Mouse (Mus musculus) cerebellum, postnatal 25 days (tissue): ENCODE measurements around the gene Spns3.

Source experiments
- DNase-seq, 2 experiments: peaks; one replicate each; pipeline ENCODE4 v3.0.0; 2021; ENCODE audit warnings: mixed read lengths in 2 of 2

The Spns3 gene

DNA sequence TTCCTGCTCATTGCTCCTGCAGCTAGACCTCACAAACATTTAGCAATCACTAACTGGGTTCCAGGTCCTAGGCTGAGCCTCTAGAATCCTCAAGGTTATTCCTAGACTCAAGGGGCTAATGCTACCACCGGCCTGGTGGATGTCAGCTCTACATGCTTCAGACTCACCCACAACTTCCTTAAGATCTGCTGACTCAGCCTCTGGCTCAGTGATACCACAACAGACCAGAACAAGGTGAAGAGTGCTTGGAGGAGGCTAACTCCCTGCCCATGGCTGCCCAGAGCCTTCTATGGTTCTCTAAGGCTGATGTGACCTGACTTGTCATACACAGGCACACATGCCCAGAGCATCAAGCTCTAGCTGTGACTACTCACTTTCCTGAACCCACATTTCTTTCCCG lies 70.8 kb downstream of the Spns3 start:
- DNase-seq = no peak

DNA sequence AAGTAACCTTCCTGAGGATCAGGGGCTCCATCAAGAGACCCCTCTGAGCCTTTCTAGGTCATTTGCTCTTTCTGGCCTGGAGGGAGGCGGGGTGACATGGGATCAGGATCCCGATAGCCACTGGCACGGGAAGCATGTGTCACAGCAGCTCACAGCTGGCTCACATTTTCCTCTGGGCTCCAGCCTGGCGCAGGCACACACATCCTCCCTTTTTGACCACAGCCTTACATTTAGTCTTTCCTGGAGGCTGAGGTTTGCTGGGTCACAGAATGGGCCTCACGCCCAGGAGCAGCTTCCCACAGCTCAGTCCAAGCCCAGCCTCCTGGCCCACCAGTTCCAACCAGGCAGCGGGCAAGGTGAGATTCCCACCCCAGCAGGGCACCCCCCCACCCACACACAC lies 72.1 kb downstream of the Spns3 start:
- no peak for DNase-seq

DNA sequence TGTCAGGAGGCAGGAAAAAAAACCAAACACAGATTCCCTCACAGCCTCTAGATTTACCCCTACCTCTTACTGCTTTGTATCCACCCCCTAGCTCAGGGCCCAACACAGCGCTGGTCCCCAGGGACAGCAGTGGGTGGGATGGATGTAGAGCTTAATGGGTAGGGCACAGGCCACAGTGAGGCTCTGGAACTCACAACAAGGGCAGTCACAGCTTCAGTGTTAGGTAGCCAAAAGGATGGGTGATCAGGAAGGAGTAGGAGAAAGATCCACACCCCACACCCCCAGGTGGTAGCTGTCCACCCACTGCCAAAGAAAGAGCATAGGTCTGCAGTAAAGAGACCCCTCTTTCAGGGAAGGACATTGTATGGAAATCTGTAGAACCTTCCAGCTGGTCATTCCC lies 72.7 kb downstream of the Spns3 start:
- DNase-seq = no peak

DNA sequence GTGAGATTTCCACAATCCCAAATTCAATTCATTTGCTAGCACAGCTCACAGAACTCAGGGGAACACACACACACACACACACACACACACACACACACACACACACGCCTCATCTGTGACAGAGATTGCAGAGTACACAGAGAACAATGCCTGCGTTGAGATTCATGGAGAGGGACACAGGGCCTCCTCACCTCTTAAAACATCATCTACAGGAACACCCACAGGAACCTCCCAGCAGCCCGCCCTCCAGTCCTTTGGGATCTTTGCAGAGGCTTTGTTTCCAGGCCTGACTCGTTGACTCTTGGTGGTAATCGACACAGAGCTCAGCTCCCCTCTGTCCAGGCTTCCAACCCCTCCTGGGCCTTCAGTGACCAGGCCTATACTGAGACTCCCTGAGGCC lies 73.1 kb downstream of the Spns3 start:
- DNase-seq = no peak

DNA sequence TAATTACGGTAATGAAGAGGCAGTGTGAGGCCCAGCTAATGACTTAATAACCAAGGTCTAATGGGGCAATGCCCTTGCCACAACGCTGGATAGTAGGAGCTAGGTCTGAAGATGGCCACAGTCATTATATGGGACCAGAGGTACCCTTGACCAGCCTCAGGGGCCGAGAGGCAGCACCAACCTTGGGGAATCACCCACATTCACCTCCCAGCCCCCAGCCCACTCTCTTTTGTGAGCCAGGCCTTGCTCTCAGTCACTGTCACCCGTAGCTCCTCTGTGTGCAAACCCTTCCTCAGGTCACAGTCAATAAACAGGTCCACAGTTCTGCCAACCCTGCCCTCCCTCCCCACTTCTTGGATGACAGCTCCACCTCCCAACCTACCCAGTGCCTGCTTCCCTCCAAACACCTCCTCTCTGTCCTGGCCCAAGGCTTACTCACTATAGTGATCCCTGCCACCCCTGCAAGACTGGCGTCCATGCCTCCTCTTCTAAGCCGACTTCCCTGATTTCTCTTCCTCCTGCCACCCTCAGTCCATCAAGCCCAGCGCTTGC lies 74.2 kb downstream of the Spns3 start:
- no peak for DNase-seq

DNA sequence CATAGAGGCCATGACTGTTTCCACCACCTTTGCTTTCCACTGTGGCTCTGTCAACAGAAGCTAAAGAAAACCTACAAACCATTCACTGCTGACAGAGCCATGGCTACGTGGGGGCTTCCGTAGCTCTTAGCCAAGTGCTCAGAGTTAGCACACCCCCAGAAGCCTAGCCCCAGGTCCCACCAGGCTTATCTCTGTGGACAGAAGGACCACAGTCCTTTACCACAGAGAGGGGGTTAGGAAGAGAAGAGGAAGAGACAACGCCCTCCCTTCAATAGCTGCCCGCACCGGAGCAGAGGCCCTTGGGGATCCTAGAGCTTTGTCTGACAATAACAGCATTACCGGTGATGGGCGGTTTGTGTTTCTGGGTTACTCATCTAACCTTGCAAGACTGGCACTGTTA lies 74.9 kb downstream of the Spns3 start:
- DNase-seq = no peak

DNA sequence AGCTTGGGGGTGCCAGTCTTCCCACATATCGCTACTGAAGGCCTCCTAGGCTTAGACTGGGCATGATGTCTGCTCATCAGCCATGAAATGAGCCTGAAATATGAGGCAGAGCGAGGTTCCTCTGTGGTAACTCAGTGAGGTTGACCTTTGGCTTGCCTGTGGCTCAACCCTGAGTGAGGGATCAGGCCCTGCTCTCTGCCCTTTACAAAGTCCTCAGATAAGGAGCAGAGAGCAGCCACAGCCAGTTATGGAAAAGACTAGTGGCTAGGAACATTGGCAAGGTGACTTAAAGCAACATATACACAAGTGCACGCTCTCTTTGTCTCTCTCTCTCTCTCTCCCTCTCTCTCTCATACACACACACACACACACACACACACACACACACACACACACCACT lies 75.4 kb downstream of the Spns3 start:
- DNase-seq = no peak

DNA sequence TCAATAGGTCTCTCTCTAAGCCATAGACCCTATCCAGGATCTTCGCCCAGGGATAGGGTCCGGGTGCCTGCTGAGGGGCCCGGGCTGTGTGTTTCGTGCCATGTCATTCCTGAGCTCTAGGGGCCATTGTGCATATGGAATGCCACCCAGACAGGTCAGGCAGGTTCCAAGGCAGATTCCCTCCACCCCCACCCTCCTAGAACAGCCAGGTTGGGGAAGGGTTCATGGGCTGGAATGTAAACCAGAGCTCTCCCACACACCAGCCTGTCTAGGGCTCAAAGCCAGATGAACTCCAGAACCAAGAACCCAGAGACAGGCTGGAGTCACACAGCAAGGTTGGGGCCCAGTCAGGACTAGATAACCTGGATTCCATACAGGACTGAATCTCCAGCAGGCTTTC lies 76.8 kb downstream of the Spns3 start:
- no peak for DNase-seq

DNA sequence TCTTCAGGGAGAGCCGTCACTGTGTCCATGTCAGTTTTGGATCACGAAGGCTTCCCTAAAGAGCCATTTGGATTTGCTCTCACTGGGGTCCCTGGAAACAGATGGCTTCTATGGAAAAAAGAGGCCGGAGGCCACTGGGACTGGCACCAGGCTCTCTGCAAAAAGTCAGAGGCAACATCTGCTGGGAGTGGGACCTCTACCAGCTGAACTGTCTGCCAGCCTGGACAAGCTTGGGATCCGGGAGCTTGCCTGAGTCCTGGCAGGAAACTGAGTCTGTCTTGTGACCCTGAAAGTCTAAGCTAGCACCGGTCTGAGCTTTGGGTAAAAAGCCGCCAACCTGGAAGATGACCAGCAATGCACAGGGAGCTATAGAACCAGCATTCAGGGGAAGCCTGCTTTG lies 78.9 kb downstream of the Spns3 start:
- peak; percentile 22 to 25 for DNase-seq

DNA sequence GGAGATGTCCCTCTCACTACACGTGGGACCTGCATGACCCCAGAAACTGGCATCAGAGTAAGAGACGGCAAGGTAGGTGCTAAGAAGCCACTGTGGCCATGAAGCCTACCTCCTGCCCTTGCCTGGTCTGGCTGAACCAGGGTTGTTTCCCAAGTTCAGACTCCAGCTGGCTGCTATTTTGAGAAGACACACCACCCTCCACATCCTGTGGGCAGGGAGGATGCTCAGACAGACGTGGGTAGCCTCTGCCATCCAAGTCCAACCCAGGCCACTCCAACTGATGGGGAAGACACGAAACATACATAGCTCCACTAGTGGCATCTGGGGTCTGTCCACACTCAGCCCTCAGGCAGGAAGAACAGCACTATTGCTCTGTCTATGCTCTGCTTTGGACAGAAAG lies 80.3 kb downstream of the Spns3 start:
- DNase-seq = no peak

DNA sequence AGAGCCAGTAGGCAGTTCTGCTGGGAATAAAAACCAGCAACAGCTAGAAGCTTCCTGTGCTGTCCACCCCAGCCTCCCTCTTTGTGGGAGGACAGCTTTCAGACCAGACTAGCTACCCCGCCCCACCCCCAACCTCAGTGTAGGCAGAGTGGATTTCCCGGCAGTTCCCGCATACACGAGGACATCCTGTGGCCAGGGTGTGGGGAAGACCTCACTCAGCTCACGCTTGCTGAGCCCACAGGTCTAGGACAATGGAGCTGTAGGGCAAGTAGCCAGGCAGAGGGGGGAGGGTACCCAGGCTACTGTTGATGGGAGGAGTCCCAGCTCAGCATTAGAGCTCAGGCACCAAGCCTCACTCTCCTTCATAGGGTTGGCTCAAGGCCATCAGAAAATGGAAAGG lies 81.1 kb downstream of the Spns3 start:
- DNase-seq = peak in 1 of 2 experiments; percentile 51

DNA sequence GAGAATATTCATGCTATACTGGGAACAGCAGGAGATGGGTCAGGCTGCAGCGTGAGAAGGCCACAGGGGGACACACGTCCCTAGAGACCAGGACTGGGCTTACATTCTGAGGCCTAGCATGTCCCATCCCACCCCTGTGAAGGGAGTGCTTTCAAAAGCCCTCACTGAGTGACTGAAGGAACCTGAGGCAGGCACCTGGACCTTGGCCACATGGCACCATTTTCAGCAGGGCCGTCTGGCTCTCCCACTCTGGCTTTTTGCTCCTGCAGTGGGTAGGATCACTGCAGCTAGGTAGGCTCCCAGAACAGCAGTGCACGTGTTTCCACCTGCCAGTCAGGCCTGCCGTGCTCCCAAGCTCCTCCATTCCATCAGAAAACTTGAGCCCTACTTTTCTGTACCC lies 81.8 kb downstream of the Spns3 start:
- DNase-seq = peak in 1 of 2 experiments; percentile 45

DNA sequence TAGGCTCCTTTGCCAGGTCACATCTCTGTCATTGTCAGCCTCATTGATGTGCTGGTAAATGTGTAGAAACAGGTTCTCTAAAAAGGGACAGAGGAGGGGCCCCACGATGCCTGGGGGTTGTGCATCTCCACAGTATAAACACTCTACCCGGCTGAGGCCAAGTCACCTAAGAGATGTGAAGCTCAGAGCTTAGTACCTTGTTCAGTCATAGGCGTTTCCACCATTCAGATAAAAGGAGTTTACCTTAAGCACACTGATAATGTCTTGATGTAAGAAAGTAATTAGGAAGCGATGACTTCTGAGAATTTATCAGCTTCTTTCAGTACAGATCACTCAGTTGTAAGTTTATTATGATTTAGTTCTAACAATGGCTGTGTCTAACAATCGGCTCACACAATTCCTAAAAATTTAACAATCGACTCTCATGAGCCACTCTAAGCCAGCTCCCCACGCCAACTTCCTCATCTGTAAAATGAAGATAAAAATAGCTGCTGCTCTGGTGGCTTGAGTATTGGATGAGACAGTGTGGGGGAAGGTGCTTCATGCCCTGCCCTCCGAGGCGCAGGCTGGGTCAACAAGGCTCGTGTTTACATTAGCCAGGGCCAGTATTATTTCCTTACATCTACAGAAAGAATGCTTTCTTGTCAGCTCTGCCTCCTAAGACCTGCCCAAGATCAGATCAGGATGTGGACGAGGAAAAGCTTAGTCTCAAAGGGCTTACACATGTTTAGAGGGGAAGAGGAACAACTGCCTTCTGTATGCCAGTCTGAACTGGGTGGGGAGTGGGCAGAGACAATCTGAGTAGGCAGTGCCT lies 83.4 kb downstream of the Spns3 start:
- no peak for DNase-seq

DNA sequence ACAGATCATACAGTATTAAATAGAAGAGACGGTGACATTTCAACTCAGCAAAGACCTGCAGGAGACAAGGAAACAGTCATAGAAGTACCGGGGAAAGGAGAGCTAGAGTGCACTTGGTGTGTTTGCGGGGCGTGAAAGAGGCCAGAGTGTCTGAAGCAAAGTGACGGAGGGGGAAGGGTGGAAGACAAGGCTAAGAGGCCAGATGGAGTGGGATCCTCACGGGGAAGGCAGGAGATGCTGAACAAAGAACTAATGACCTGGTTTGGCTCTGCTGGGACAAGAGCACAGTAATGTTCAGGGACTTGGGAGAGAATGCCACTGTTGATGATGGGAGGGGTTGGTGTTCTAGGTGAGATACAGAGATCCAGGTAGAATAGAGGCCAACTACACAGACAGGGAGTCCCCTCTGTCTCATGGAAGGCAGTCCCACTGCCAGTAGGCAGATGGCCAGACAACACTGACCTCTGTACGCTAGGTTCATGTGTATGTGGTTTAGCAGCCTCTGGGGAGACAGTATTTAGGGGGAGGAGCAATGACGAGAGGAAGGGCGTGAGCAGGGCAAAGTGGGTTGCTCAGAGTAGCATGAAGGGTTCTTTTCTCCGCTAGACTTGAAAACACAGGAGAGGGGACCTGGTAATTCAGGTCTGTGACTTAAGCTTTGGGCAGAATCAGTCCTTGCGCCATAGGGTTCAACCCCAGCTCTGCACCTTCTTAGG lies 84.2 kb downstream of the Spns3 start:
- DNase-seq = no peak

DNA sequence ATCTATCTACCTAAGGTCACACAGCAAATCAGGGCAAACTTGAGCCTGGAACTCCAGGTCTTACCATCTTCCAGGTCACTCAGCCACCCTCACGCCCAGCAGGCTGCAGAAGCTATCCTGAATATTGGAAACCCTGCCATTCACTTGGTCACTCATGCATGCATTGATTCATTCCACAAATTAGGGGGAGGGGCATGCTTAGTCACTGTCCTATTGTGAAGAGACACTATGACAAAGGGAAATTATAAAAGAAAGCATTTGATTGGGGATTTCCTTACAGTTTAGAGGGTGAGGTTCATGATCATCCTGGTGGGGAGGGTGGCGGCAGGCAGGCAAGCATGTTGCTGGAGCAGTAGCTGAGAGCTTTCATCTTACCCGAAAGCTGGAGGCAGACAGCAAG lies 85.5 kb downstream of the Spns3 start:
- no peak for DNase-seq

DNA sequence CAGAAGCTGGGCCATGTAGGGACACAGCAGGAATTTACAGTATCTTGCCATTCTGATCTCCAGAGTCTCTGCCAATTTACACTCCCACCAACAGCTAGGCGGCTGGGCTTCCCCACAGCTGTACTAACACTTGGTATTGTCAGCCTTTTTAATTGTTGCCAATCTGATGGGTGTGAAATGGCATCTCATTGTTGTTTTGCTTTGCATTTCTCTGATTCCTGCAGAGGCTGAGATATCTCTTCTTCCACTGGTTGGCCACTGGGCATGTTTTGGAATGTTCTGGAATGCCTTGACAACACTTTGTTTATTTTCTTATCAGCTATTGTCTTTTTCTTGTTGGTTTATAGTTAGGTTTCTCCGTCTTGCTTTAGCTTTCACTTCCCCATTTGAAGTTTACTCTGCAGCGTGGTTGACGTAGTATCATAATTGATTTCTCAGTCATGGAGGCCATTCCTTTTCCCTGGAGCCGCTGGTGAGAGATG lies 88.8 kb downstream of the Spns3 start:
- no peak for DNase-seq

DNA sequence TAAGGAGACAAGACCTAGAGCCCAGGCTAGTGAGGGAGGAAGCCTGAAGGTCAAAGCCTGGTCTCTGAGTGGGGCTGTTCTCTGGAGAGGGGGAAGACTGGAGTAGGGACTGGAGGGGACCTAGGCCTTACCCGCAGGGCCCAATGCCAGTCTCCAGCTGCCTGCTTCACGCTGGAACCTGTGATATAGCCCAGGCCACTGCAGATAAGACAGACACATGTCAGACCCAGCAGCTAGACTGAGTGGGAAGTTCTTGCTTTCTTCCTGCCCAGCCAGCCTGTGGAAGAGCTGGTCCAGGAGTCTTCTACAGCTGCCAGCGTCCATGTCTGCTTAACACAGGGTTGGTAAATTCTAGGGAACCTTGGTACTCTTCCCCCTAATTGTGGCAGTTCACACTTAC lies 91.8 kb downstream of the Spns3 start:
- no peak for DNase-seq

DNA sequence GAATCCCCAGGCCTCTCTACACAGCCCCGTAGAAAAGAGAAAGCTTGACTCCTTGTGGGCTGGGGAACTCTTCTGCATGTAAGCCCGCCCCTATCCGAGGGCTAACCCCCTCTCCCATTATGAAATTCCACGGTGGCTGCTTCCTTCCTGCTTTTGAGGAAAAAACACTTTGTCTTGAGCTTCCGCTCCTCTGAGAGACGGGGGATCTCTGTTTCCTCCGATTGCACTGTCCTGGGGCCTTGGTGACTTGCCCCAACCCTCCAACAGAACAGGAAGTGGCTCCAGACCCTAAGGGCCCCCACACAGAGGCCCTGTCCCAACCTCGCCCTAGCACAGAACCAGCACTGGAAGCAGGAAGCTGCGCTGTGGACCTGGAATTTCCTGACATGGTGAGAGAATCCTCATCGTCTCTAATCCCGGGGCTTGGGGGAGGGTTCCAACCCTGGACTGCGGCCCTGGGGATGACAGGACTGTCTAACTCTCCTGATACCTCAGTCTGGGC lies 92.3 kb downstream of the Spns3 start:
- no peak for DNase-seq

DNA sequence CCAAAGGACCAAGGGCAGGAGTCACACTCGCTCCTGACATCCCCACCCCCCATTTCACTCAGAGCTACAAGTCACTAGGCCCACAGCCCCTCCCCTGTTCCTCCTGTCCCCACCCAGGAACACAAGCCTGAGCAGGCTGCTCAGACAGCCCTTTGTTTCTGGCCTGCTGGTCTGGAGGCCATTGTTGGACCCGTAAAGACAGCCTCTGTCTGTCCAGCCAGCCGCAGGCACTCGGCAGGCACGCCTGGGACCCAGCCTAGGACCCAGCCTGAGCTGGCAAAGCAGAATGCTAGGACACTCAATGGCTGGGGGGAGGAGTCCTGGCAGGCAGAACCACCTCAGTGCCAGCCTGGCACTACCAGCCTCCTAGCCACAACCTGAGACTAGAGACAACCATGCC lies 94.6 kb downstream of the Spns3 start:
- DNase-seq = peak in 1 of 2 experiments; percentile 43

DNA sequence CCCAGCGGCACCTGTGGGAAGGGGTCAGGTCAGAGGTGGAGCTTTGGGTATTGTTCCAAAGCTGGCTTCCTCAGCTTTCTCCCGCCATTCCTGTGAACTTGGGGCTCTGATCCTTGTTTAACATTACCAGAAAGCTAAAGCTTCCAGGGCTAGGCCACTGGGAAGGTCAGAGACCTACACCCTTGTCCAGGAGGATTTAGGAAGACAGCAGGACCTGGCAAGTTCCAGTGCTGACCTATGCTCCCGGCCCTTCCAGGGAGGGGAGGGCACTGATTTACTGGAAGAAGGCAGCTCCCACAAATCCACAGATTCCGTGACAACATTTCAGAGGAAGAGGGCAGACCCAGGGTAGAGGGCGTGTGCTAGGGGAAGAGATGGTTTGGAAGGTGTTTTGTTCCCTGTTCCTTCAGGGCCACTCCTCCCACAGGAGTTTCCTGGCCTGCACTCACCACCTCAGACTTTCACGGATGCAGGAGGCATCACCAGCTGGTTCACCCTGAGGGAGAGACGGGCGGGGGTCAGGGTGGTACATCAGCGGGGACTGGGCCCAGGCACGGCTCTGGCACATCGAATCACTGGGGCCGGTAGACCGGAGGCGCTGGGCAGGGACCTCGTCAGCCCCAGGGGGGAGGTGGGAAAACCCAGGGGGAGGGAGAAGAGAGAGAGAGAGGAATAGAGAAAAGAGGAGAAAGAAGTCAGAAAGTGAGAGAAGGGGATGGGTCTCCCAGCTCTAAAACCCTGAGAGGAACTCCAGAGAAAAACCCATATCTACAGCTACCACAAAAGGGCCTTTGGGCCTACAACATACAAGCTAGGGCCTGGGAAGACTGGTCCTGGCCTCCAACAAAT lies 97.0 kb downstream of the Spns3 start:
- no peak for DNase-seq

DNA sequence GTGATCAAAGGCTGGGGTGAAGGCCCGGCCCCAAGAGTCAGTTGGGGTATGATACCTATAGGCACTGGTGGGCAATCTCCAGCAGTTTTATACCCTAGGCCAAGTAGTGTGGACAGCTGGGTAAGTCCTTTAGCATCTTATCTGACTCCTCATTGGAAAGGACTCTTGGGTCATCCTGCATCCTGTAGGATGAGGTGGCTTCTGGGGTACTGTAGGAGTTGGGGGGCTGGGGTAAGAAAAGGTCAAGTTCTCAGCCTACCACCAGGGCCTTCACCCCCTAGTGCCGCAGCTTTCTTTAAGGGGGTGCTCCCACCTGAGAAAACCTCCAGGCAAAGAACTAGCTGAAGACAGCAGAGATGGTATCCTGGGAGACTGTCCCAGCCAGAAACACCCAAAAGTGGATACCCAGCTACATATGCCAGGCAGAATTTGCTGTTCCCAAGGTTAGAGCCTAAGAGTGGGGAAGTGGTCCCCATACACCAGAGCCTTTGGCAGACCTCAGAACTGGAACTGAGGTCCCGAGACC lies 98.1 kb downstream of the Spns3 start:
- DNase-seq = no peak

DNA sequence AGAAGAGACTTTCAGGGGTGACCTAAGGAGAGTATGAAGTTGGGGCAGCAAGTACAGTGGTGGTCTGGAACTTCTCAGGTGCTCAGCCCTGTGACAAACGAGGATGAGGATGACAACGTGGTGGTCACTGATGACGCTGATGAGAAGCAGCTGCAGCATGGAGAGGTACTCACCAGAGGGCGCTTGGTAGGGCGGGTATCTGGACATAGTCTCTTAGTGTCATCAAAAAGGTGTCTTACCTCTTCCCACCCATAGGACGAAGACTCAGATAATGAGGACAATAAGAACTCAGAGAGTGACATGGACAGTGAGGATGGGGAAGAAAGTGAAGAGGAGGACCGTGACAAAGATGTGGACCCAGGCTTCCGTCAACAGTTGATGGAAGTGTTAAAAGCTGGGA lies 102.8 kb downstream of the Spns3 start:
- no peak for DNase-seq
